In genomic region chr6:5234563-5234962, GRCm38 (mm10) we compare ENCODE assay signal across 21 mouse cellular contexts. TPM values are rescaled to one million over a fixed set of nuclear protein-coding genes. Genes with fewer than 3 reads are reported as not detected.
DNase-seq lines count a peak whose midpoint lies in the region; ATAC-seq lines count a peak whose summit lies in the region.
"Had no signal": no experiment of that assay in that cellular context is flagged by ENCODE, and none has a peak within 500 bp of the region (broad histone marks: within the 10 kb centered on the region; RNA-seq: fewer than 3 reads in every experiment).

No protein-coding gene starts in this region.

- peak; percentile 76 for ATAC-seq in granulocyte monocyte progenitor cell, adult 5-6 weeks (replicated peaks; ENCODE audit: poor library complexity, severe bottlenecking)
- ATAC-seq in megakaryocyte progenitor cell, adult 5-6 weeks (replicated peaks; ENCODE audit: poor library complexity), result peak; percentile 56
- ATAC-seq: activated CD4-positive, CD25-positive, alpha-beta regulatory T cell, adult 4 months; CD4-positive, CD25-positive, alpha-beta regulatory T cell, adult 4 months; forebrain, embryonic 14.5 days; forebrain, embryonic 16.5 days; Patski had no signal

- DNase-seq in 416B (ENCODE audit: low read depth), result peak; percentile 62
- DNase-seq in thymus, postnatal 4 days, result no peak
- no peak for DNase-seq in layer of hippocampus, postnatal 10 days (ENCODE audit: low spot score in 2 of 2)
- DNase-seq: adrenal gland, postnatal 25 days; B cell, adult 2 months; cerebellum, adult 11 months; cerebellum, adult 18-20 months; cerebellum, adult 8-10 months; cerebellum, adult 9-11 months; cerebellum, postnatal 14 days; cerebellum, postnatal 36 days; embryo, embryonic 11 days had no signal

RNA-seq across cellular contexts. Expression of gene Pon3, which starts 21.5 kb away (rescaled TPM):
- 8.9 and 17.6 TPM in 2 replicates for total RNA-seq in granulocyte monocyte progenitor cell, adult 5-6 weeks (2014; fragmentation: Nextera tagmentation)
- total RNA-seq in granulocyte monocyte progenitor cell, adult 5-6 weeks (2017), result 15.8 and 17.0 TPM in 2 replicates
- 18.9 and 25.0 TPM in 2 replicates for total RNA-seq in megakaryocyte progenitor cell, adult 5-6 weeks (2015)
- 16.6 and 18.8 TPM in 2 replicates for total RNA-seq in megakaryocyte progenitor cell, adult 5-6 weeks (2017)
- total RNA-seq in layer of hippocampus, postnatal 10 days (2021), result 1 to 10 TPM; 1.8 to 3.9 TPM

RNA-seq across cellular contexts. Expression of gene Pon1, which starts 40.8 kb away (rescaled TPM):
- total RNA-seq in granulocyte monocyte progenitor cell, adult 5-6 weeks (2014; fragmentation: Nextera tagmentation), result not detected in 2 replicates
- total RNA-seq in granulocyte monocyte progenitor cell, adult 5-6 weeks (2017), result not detected in 2 replicates
- total RNA-seq in megakaryocyte progenitor cell, adult 5-6 weeks (2015), result not detected in 2 replicates
- total RNA-seq in megakaryocyte progenitor cell, adult 5-6 weeks (2017), result not detected in 2 replicates
- total RNA-seq in layer of hippocampus, postnatal 10 days (2021), result not detected
- total RNA-seq: CH12.LX; common myeloid progenitor, adult 5-6 weeks had no signal
